Mouse (Mus musculus) spleen, adult 2 months (tissue): ENCODE measurements at regions not wholly inside any gene's neighbourhood (a gene's known extent, or its start where the extent isn't known, plus 50 kb on each side); places are given as distances from the start of the nearest gene placed in this dataset.

Experiments used
- DNase-seq, 2 experiments: peaks; one replicate each; pipeline versions ENCODE4 v3.0.0 to v3.0.0-alpha.2; 2012 to 2021; ENCODE audit warnings: low spot score in 2 of 2, low read depth in 1 of 2
- H3K27ac ChIP-seq: fragments of 200-500 bp; 2 replicates; pipeline ENCODE4 v1.5.1; 2012; ENCODE audit warnings: low read length, inconsistent platforms; ENCODE audit not compliant: insufficient read depth
- H3K27me3 ChIP-seq: fragments of 200-500 bp; 2 replicates; pipeline ENCODE4 v1.6.1; 2012; ENCODE audit warnings: mild to moderate bottlenecking, moderate library complexity, low read length, inconsistent platforms; ENCODE audit not compliant: control insufficient read depth, insufficient read depth
- H3K36me3 ChIP-seq: fragments of 200-500 bp; 2 replicates; pipeline ENCODE4 v1.6.1; 2012; ENCODE audit warnings: mild to moderate bottlenecking, low read length, inconsistent platforms; ENCODE audit not compliant: control insufficient read depth, insufficient read depth
- H3K4me1 ChIP-seq: fragments of 200-500 bp; 2 replicates; pipeline ENCODE4 v1.6.1; 2011; ENCODE audit warnings: inconsistent platforms; ENCODE audit not compliant: control insufficient read depth, insufficient read depth, insufficient read length
- H3K4me3 ChIP-seq: fragments of 200-500 bp; 2 replicates; pipeline ENCODE4 v1.5.1; 2011; ENCODE audit warnings: mild to moderate bottlenecking, inconsistent platforms; ENCODE audit not compliant: insufficient read depth, insufficient read length; ENCODE audit errors: extremely low read depth
- CTCF ChIP-seq: fragments of 200-500 bp; IDR thresholded peaks from 2 replicates; pipeline ENCODE4 v1.5.1; 2011; ENCODE audit warnings: mild to moderate bottlenecking, inconsistent platforms; ENCODE audit not compliant: insufficient read depth, insufficient read length, insufficient replicate concordance; ENCODE audit errors: extremely low read depth
- POLR2A ChIP-seq: fragments of 200-500 bp; IDR thresholded peaks from 2 replicates; pipeline ENCODE4 v1.6.1; 2011; ENCODE audit warnings: low read depth, low read length, inconsistent platforms
- WGBS: fragments of 180-500 bp; shearing (Covaris S2); methylation state at CpG from one replicate; pipeline ENCODE4 v1.1.7; 2018; 5-methylcytosine and 5-hydroxymethylcytosine counted together

DNA sequence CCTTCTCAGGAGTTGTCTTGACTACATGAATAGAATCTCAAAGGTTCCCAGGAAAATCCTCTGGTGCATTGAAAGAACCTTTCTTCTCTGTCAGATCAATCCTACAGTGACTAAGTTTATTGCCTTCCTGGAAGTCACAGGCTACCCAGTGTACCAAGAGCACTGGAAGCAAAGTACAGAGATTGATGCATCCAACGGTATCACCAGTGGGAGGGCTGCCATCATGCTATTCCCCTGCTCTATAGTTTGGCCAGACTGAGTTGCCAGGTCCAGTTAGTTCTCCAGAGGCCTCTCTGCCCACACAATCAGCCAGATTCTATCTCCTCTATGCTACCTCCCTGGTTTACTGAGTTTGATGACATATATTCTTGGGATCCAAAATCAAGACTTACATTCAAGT lies 96.9 kb upstream of the Gm6657 start:
- Histone ChIP-seq H3K4me3 (no peak overlapping the region), H3K36me3 (no peaks in the 10 kb centered on the region), H3K4me1 (no peaks in the 10 kb centered on the region), H3K27me3 (no peaks in the 10 kb centered on the region), H3K27ac (no peak overlapping the region)
- no peak for DNase-seq
- WGBS, result 88% methylated on average over 1 of the region's 1 CpGs
- TF ChIP-seq CTCF (no peak), POLR2A (no peak)

DNA sequence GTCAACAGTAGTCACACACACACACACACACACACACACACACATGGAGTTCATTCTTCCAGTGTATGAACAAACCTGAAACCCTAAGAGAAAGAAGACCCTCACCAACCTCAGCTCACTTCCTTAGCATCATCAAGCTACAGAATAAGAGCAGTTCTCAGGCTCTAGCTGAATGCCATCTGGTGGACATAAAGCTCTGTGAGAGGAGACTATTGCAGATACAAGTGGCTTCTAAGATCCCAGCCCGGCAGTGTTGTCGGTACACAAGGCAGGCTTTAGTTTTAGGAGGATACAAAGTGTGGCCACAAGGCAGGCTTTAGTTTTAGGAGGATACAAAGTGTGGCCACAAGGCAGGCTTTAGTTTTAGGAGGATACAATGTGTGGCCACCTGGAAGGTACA lies 96.3 kb upstream of the Gm6657 start:
- 85% methylated on average over 2 of the region's 2 CpGs for WGBS

DNA sequence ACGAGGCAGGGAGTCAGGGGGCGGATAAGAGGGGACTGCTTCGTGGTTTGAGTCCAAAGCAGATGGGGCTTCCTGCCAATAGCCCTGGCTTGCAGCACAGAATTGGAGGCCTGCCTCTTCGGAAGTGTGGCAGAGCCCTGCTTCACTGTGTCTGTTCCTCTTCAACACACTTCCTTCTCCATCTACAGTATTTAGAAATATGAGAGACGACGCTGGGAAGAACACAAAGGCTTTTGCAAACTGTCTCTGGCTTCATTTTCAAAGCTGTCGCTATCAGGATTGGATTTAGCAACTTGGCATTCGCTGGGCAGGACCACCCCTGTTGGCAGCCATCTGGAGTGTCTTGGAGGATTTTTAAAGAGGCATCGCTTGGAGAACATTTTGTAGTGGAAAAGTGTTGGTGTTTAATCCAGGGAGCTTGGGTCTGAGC lies 95.3 kb upstream of the Gm6657 start:
- Histone ChIP-seq H3K4me1 (no peaks in the 10 kb centered on the region), H3K4me3 (no peak overlapping the region), H3K27me3 (no peaks in the 10 kb centered on the region), H3K27ac (no peak overlapping the region), H3K36me3 (no peaks in the 10 kb centered on the region)
- 27% methylated on average over 9 of the region's 9 CpGs for WGBS
- DNase-seq, result no peak
- no peak for TF ChIP-seq POLR2A
- no peak for TF ChIP-seq CTCF

More for the DNA sequence above, 96.3 kb upstream of the Gm6657 start:
- Histone ChIP-seq H3K4me1 (no peaks in the 10 kb centered on the region), H3K27me3 (no peaks in the 10 kb centered on the region), H3K27ac (no peak overlapping the region), H3K36me3 (no peaks in the 10 kb centered on the region), H3K4me3 (no peak overlapping the region)
- TF ChIP-seq CTCF (no peak), POLR2A (no peak)
- DNase-seq, result no peak

DNA sequence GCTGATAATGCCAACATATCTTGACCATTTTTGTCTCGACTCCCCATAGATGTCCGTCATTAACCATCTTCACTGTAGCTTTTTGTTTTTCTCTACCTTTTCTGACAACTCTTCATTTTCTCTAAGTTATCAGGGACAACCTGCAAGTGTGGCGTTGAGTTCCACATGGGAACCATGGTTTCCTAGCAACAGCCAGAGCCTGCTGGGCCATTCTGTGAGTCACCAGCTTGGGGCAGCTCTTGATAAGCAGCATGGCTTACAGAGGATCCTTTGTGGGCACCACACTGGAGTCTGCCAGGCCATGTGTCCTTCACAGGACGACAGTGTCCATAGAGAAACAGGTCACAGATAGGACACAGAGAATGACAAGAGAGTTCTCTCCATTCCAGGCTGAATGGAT lies 94.3 kb upstream of the Gm6657 start:
- 85% methylated on average over 4 of the region's 4 CpGs for WGBS
- no peak for TF ChIP-seq CTCF
- no peak for TF ChIP-seq POLR2A

DNA sequence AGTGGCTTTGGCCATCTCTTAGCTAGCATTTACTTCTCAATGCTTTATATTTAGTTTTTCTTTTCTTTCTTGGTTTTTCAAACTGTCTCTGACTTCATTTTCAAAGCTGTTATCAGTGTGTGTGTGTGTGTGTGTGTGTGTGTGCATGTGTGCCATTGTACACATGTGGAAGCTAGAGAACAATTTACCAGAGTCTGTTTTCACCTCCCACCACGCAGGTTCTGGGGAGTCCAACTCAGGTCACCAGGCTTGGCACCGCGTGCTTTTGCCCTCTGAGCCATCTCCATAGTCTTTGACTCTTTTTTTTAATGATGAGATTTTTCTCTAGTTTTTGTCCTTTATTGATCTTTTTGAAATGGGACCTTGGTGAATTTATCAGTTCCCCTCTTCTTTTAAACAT lies 93.3 kb upstream of the Gm6657 start:
- no peak overlapping the region for H3K27ac ChIP-seq
- H3K36me3 ChIP-seq, result no peaks in the 10 kb centered on the region
- DNase-seq, result no peak
- 86% methylated on average over 3 of the region's 3 CpGs for WGBS
- H3K27me3 ChIP-seq, result no peaks in the 10 kb centered on the region
- no peak overlapping the region for H3K4me3 ChIP-seq
- TF ChIP-seq CTCF (no peak), POLR2A (no peak)
- no peaks in the 10 kb centered on the region for H3K4me1 ChIP-seq

More for the DNA sequence above, 94.3 kb upstream of the Gm6657 start:
- Histone ChIP-seq H3K36me3 (no peaks in the 10 kb centered on the region), H3K27me3 (no peaks in the 10 kb centered on the region), H3K4me1 (no peaks in the 10 kb centered on the region), H3K4me3 (no peak overlapping the region), H3K27ac (no peak overlapping the region)
- DNase-seq, result no peak

DNA sequence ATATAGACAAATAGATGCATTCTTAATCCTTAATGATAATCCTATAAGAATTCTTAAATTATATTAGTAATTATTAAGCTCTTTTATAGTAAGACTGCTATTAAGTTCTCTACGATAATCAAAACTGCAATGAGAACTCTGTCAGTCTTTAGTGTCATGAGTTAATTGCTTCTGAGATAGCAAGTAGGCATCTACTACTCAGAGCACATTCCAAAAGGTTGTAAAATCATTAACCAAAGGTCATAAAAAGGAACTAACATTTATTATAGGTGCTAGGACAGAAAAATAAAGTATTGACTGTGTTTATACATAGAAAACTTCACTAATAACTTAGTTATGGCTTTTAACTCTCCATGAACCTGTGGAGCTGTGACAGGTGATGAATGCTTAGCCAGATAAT lies 84.1 kb upstream of the Gm6657 start:
- Histone ChIP-seq H3K4me1 (no peaks in the 10 kb centered on the region), H3K27ac (no peak overlapping the region), H3K4me3 (no peak overlapping the region), H3K27me3 (no peaks in the 10 kb centered on the region), H3K36me3 (no peaks in the 10 kb centered on the region)
- TF ChIP-seq CTCF (no peak), POLR2A (no peak)
- DNase-seq, result no peak
- 91% methylated on average over 1 of the region's 1 CpGs for WGBS

DNA sequence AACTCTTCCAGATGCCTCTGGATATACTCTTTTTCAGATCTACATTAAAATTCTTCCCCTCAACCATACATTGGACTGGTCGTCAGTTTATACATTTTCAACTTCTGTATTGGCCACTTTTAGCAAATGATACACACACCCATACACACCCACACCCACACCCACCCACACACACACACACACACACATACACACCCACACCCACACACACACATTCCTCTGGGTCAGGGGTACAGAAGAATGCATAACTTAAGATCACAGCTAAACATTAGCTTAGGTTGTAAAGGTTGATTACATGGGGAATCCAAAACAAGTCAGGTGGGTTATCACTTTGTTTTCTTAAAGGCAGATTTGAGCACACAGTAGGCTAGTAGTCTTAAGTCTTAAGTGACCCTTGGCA lies 75.9 kb upstream of the Gm6657 start:
- Histone ChIP-seq H3K4me1 (no peaks in the 10 kb centered on the region), H3K27me3 (no peaks in the 10 kb centered on the region), H3K4me3 (no peak overlapping the region), H3K36me3 (no peaks in the 10 kb centered on the region), H3K27ac (no peak overlapping the region)
- no peak for DNase-seq
- no peak for TF ChIP-seq CTCF
- no peak for TF ChIP-seq POLR2A
- WGBS, result 86% methylated on average over 1 of the region's 1 CpGs

DNA sequence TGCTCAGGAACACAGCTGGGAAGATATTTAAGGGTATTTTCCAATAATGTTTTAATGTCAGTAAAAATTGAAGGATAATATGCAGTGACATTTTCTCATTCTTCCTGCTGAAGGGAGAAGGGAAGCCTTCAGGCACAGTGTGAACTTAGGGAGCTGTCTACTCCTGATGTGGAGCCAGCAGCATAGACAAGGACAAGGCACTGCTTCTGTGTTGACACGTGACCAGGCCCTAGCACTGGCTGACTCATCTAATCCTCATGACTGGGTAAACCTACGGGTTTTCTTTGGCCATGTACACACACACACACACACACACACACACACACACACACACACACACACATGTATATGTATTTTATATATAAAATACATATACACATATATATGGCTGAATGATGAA lies 74.8 kb upstream of the Gm6657 start:
- Histone ChIP-seq H3K27ac (no peak overlapping the region), H3K4me3 (no peak overlapping the region), H3K36me3 (no peaks in the 10 kb centered on the region), H3K27me3 (no peaks in the 10 kb centered on the region), H3K4me1 (no peaks in the 10 kb centered on the region)
- DNase-seq, result no peak
- TF ChIP-seq CTCF, result no peak
- no peak for TF ChIP-seq POLR2A
- 76% methylated on average over 2 of the region's 2 CpGs for WGBS
